Mouse (Mus musculus): ENCODE data around the gene Rnh1.

DNA sequence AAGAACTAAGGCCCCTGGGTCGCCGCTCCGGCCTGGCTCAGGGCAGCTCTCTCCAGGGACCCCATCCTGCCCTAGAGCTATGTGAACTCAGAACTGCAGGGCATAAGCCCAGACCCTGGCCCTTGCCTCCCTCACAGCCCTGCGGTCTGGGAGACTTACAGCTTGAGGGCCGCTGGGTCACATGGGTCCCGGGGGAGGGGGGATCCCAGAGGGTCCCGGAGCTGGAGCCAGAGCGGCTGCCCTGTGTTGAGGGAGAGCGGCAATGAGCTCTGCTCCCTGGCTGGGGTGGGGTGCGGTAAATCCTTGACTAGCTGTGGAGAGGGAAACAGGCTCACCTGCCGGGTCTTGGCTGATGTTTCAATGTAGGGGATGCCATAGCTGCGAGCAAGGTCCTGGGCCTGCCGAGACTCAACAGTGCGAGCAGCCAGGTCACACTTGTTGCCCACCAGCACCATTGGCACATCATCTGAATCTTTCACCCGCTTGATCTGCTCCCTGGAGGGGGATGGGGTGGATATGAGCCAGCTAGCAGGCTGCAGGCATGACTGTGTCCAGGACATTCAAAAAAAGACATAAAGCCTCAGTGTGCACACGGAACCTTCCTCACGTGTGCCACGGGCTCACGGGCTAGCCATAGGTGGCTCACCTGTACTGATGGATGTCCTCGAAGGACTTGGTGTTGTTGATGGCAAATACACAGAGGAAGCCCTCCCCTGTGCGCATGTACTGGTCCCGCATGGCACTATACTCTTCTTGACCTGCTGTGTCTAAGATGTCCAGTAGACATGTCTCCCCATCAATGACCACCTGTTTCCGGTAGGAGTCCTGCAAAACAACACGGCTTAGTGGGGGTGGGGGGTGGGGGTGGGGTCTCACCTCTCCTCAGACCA, 19.4 kb upstream of the Rnh1 start:
- TF ChIP-seq CTCF (IDR thresholded peaks at IDR 0.05; ENCODE audit: control insufficient read depth, insufficient read depth, insufficient read length): no peak
- TF ChIP-seq MAX (IDR thresholded peaks at IDR 0.05): no peak
- no peak for TF ChIP-seq FOSL1 (IDR thresholded peaks at IDR 0.05; ENCODE audit: insufficient read depth, low read length, poor library complexity, severe bottlenecking)
- TF ChIP-seq USF1 (IDR thresholded peaks at IDR 0.05; ENCODE audit: low read depth): no peak

All from C2C12 (cell line).